Mouse (Mus musculus) heart, adult 2 months (tissue): ENCODE results near the gene Gm45062. TPM values are rescaled to one million over a fixed set of nuclear protein-coding genes. Genes with fewer than 3 reads are reported as not detected.

ENCODE experiments used
- DNase-seq, 2 experiments: peaks; one replicate each; pipeline ENCODE4 v3.0.0; 2021
- H3K27ac ChIP-seq: fragments of 200-600 bp; 2 replicates; pipeline ENCODE4 v1.8.1; 2022
- H3K27me3 ChIP-seq: fragments of 200-500 bp; 2 replicates; pipeline ENCODE4 v1.6.1; 2012; ENCODE audit warnings: mild to moderate bottlenecking, low read length, inconsistent platforms, mixed read lengths; ENCODE audit not compliant: control insufficient read depth, insufficient read depth
- H3K36me3 ChIP-seq: fragments of 200-500 bp; 2 replicates; pipeline ENCODE4 v1.6.1; 2012; ENCODE audit warnings: low read length, inconsistent platforms; ENCODE audit not compliant: control insufficient read depth, insufficient read depth
- H3K4me1 ChIP-seq: fragments of 200-500 bp; 2 replicates; pipeline ENCODE4 v1.6.1; 2011; ENCODE audit warnings: low read length; ENCODE audit not compliant: control insufficient read depth, insufficient read depth
- H3K4me3 ChIP-seq: fragments of 200-600 bp; 2 replicates; pipeline ENCODE4 v1.8.1; 2022
- H3K79me2 ChIP-seq: fragments of 200-500 bp; replicated peaks from 2 replicates; pipeline ENCODE4 v1.6.1; 2012; ENCODE audit warnings: mild to moderate bottlenecking, inconsistent platforms, low read length, moderate library complexity, mixed read lengths; ENCODE audit not compliant: control insufficient read depth, insufficient read depth
- H3K9ac ChIP-seq: fragments of 200-500 bp; 2 replicates; pipeline ENCODE4 v1.6.1; 2012; ENCODE audit warnings: low read depth, mild to moderate bottlenecking, control low read depth, inconsistent platforms, low read length, mixed read lengths
- CTCF ChIP-seq: fragments of 200-600 bp; IDR thresholded peaks from 2 replicates; pipeline ENCODE4 v1.8.1; 2022; ENCODE audit warnings: antibody characterized with exemption, mild to moderate bottlenecking, moderate library complexity
- EP300 ChIP-seq: fragments of 200-500 bp; IDR thresholded peaks from 2 replicates; pipeline ENCODE4 v1.6.1; 2011; ENCODE audit warnings: low read depth, low read length, control low read depth; ENCODE audit not compliant: insufficient read depth
- POLR2A ChIP-seq: fragments of 200-500 bp; IDR thresholded peaks from 2 replicates; pipeline ENCODE4 v1.6.1; 2011; ENCODE audit warnings: mild to moderate bottlenecking, low read depth, low read length, control low read depth; ENCODE audit not compliant: insufficient read depth
- WGBS: fragments of 180-500 bp; shearing (Covaris S2); methylation state at CpG from one replicate; pipeline ENCODE4 v1.1.7; 2018; 5-methylcytosine and 5-hydroxymethylcytosine counted together
- intact Hi-C: fragments of 180-260 bp; cut with DNase I; formaldehyde crosslinking; loops from one replicate; pipeline ENCODE4 v1.15.1; 2025
- polyA plus RNA-seq: library from polyadenylated mRNA; depleted of rRNA; stranded (reverse); fragments of >200 nt; gene quantifications from 2 replicates; pipeline ENCODE4 v1.2.3, GENCODE M21; 2012
- total RNA-seq, 2 experiments: library from RNA; stranded (reverse); gene quantifications; 2 replicates each; pipeline ENCODE4 v1.2.3; 2021

Gm45062 gene
- total and polyA plus RNA-seq, 3 experiments, result 0.57 to 1.9 TPM; not detected in 1

- Histone ChIP-seq H3K27me3 (no peaks in the 10 kb centered on the region), H3K9ac (no peak overlapping the region), H3K4me3 (no peak overlapping the region), H3K27ac (no peak overlapping the region), H3K79me2 (no peaks in the 10 kb centered on the region), H3K36me3 (no peaks in the 10 kb centered on the region; the same call in 1 of the 2 replicates), H3K4me1 (no peaks in the 10 kb centered on the region)
- 93% methylated on average over 2 of the region's 2 CpGs for WGBS
- TF ChIP-seq CTCF, result no peak
- no peak for TF ChIP-seq EP300
- TF ChIP-seq POLR2A, result no peak
- DNase-seq, result no peak
- intact Hi-C loops, result no loop called here
Measured at GRCm38 (mm10) chr6:8560682-8561081, 301.4 kb downstream of the Gm45062 start.

DNA sequence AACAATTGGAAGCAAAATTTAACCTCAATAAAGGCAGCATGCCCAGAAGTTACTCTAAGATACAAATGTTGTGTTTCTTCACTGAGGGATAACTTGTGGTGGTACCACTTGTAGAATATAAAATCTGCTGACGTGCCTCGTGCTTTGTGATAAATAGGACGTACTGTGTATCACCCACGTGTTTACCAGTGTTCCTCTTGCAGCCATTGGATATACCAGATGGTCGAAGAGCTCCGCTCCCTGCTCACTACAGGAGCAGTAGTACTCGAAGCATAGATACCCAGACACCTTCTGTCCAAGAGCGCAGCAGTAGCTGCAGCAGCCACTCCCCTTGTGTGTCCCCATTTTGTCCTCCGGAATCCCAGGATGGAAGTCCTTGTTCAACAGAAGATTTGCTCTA, 323.1 kb downstream of the Gm45062 start:
- H3K27ac ChIP-seq, result no peak overlapping the region
- TF ChIP-seq CTCF (no peak), POLR2A (no peak), EP300 (no peak)
- no peaks in the 10 kb centered on the region for H3K4me1 ChIP-seq
- intact Hi-C loops, result no loop called here
- H3K9ac ChIP-seq, result no peak overlapping the region
- WGBS, result 94% methylated on average over 9 of the region's 9 CpGs
- no peak overlapping the region for H3K4me3 ChIP-seq
- H3K36me3 ChIP-seq, result no peaks in the 10 kb centered on the region
- H3K27me3 ChIP-seq, result no peaks in the 10 kb centered on the region
- H3K79me2 ChIP-seq, result no peaks in the 10 kb centered on the region
- DNase-seq, result no peak

DNA sequence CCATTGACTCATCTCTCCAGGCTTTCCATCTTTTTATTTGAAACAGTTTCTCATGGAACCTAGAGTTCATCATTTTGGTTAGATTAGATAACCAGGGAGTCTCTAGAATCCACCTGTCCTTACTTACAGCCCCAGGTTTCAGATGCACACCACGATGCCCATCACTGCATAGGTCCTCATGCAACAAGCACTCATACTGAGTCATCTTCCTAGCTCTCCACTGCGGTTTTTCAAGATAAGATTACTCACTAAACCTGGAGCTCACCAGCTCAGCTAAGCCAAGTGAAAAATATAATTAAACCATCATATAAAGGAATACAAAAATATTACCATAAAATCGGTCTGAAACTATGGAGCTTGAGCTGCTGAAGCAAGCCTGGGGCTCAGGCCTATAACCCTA, 324.6 kb downstream of the Gm45062 start:
- Histone ChIP-seq H3K27me3 (no peaks in the 10 kb centered on the region), H3K4me1 (no peaks in the 10 kb centered on the region), H3K4me3 (no peak overlapping the region), H3K79me2 (no peaks in the 10 kb centered on the region), H3K36me3 (no peaks in the 10 kb centered on the region), H3K9ac (no peak overlapping the region), H3K27ac (no peak overlapping the region)
- intact Hi-C loops, result no loop called here
- no peak for DNase-seq
- TF ChIP-seq POLR2A, result no peak
- no peak for TF ChIP-seq EP300
- no peak for TF ChIP-seq CTCF
- 77% methylated on average over 3 of the region's 3 CpGs for WGBS

- Histone ChIP-seq H3K79me2 (no peaks in the 10 kb centered on the region), H3K9ac (no peak overlapping the region), H3K36me3 (no peaks in the 10 kb centered on the region), H3K4me1 (no peaks in the 10 kb centered on the region), H3K27ac (no peak overlapping the region), H3K27me3 (no peaks in the 10 kb centered on the region), H3K4me3 (no peak overlapping the region)
- intact Hi-C loops, result no loop called here
- WGBS, result 63% methylated on average over 9 of the region's 9 CpGs
- TF ChIP-seq POLR2A (no peak), EP300 (no peak), CTCF (no peak)
- no peak for DNase-seq
Measured at GRCm38 (mm10) chr6:8591665-8592064, 332.4 kb downstream of the Gm45062 start.

- no peaks in the 10 kb centered on the region for H3K36me3 ChIP-seq
- H3K79me2 ChIP-seq, result no peaks in the 10 kb centered on the region
- no peak for DNase-seq
- no peak overlapping the region for H3K4me3 ChIP-seq
- TF ChIP-seq CTCF (no peak), POLR2A (no peak), EP300 (no peak)
- intact Hi-C loops, result no loop called here
- no peak overlapping the region for H3K27ac ChIP-seq
- H3K27me3 ChIP-seq, result no peaks in the 10 kb centered on the region
- WGBS, result 54% methylated on average over 2 of the region's 2 CpGs
- H3K9ac ChIP-seq, result no peak overlapping the region
- no peaks in the 10 kb centered on the region for H3K4me1 ChIP-seq
Measured at GRCm38 (mm10) chr6:8617369-8617768, 358.1 kb downstream of the Gm45062 start.

- TF ChIP-seq CTCF, result no peak
- TF ChIP-seq POLR2A, result no peak
- TF ChIP-seq EP300, result no peak
- H3K79me2 ChIP-seq, result no peaks in the 10 kb centered on the region
- H3K36me3 ChIP-seq, result no peaks in the 10 kb centered on the region
- no peak overlapping the region for H3K9ac ChIP-seq
- WGBS, result 74% methylated on average over 4 of the region's 4 CpGs
- DNase-seq, result no peak
- no peaks in the 10 kb centered on the region for H3K4me1 ChIP-seq
- H3K27ac ChIP-seq, result no peak overlapping the region
- H3K27me3 ChIP-seq, result no peaks in the 10 kb centered on the region
- intact Hi-C loops, result no loop called here
- H3K4me3 ChIP-seq, result no peak overlapping the region
Measured at GRCm38 (mm10) chr6:8619582-8620350, 360.5 kb downstream of the Gm45062 start.

DNA sequence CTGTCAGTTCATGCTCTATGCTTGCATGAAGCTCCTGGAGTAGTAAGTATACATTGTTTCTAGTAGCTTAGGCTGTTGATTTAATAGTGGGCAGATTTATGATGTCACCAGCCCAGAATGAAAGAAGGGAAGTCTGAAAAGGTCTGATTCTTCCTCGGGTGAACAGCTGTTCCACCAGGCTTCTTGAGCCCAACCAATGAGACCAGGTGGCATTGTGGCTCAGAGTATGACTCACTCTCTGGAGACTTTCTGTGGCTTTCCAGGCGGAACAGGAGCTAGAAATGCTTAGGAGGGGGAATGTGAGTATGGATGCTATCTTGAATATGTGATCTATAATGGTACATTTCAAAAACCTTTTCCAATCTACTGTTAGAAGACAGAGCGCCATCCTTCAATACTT, 363.8 kb downstream of the Gm45062 start:
- Histone ChIP-seq H3K36me3 (no peaks in the 10 kb centered on the region), H3K79me2 (no peaks in the 10 kb centered on the region), H3K27ac (no peak overlapping the region), H3K9ac (no peak overlapping the region), H3K27me3 (no peaks in the 10 kb centered on the region), H3K4me1 (no peaks in the 10 kb centered on the region), H3K4me3 (no peak overlapping the region)
- intact Hi-C loops, result no loop called here
- no peak for DNase-seq
- TF ChIP-seq CTCF (no peak), EP300 (no peak), POLR2A (no peak)
- 62% methylated on average over 3 of the region's 3 CpGs for WGBS
